Mouse (Mus musculus) heart, postnatal 0 days (tissue): ENCODE results near the gene Gpr35.

Experiments
- CTCF ChIP-seq: IDR thresholded peaks from 2 replicates; pipeline ENCODE4 v1.5.1; 2016; ENCODE audit warnings: antibody characterized with exemption, control low read depth, low read depth
- EP300 ChIP-seq: IDR thresholded peaks from 2 replicates; pipeline ENCODE4 v1.6.1; 2016; ENCODE audit warnings: antibody characterized with exemption, low read depth

DNA sequence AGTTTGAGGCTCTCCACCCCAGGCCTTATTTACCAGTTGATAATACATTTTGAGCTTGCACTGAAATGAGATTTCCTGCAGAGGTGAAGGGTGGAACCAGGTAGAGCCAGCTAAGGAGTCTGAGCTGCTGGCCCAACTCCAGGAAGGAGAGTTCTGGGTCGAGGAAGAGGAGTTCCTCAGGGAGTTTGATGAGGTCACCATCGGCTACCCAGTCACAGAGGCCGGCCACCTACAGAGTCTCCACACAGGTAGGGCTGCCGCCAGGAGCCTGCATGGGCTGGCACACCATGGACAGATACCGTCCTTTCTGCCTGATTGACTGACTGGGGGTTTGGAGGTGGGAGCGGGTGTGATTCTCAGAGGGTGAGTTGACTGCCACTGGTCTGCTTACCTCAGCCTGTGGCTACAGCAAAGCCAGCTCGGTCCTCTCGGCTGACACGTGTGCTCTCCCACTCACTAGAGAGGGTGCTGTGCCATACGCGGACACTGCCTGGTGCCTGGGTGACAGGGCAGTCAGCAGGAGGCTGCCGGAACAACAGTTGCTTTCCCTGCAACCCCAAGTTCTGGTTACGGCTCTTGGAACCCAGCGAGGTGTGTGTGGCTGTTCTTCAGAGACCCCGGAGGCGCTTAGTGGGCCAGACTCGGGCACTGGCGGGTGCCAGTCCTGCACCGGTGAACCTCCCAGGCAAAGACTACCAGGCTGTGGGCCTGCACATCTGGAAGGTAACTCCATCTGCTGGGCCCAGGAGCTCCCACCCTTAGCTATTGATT is 7.3 kb upstream of the Gpr35 start:
- TF ChIP-seq CTCF (no peak), EP300 (no peak)
